Mouse (Mus musculus): ENCODE measurements around the gene Nbea. TPM values are rescaled to one million over a fixed set of nuclear protein-coding genes. Genes with fewer than 3 reads are reported as not detected.
A peak's percentile ranks its signal among the peaks of the same experiment; 100 is the strongest.

Nbea gene
- polyA plus RNA-seq, 1 experiment from 2014 or later: 54.2 TPM

GRCm38 (mm10) chr3:55785981-55786725 is 397.3 kb downstream of the Nbea start:
- ATAC-seq: no peak
- peaks cover 5% of the 10 kb centered on the region for H3K4me1 ChIP-seq (ENCODE audit: control insufficient read depth, insufficient read depth, low read depth, low read length)

GRCm38 (mm10) chr3:55785266-55785980 is 398.1 kb downstream of the Nbea start:
- Histone ChIP-seq H3K27me3 (replicated peaks; ENCODE audit: control insufficient read depth, insufficient read depth, low read length) (no peaks in the 10 kb centered on the region), H3K4me1 (ENCODE audit: control insufficient read depth, insufficient read depth, low read depth, low read length) (peaks cover 10% of the 10 kb centered on the region), H3K4me2 (ENCODE audit: low read length) (peak overlapping the region; percentile 85), H3K9ac (ENCODE audit: low read depth, low read length) (peak overlapping the region; percentile 30; the same call in 1 of the 2 replicates), H3K9me3 (ENCODE audit: control insufficient read depth, low read length) (no peaks in the 10 kb centered on the region), H3K27ac (ENCODE audit: low read depth, low read length) (peak overlapping the region; percentile 51; the same call in 1 of the 2 replicates), H3K36me3 (ENCODE audit: control insufficient read depth, insufficient read depth, low read length) (no peaks in the 10 kb centered on the region), H3K4me3 (ENCODE audit: low read length) (peak overlapping the region; percentile 47)
- ATAC-seq: no peak
- 46% methylated on average over 4 of the region's 4 CpGs for WGBS

More at GRCm38 (mm10) chr3:55785981-55786725, 397.3 kb downstream of the Nbea start:
- H3K9ac ChIP-seq (ENCODE audit: low read depth, low read length): peak overlapping the region; percentile 66
- H3K4me3 ChIP-seq (ENCODE audit: low read length): peak overlapping the region; percentile 47
- no peaks in the 10 kb centered on the region for H3K36me3 ChIP-seq (ENCODE audit: control insufficient read depth, insufficient read depth, low read length)
- H3K27me3 ChIP-seq (replicated peaks; ENCODE audit: control insufficient read depth, insufficient read depth, low read length): no peaks in the 10 kb centered on the region
- peak overlapping the region; percentile 85 for H3K4me2 ChIP-seq (ENCODE audit: low read length)
- 22% methylated on average over 3 of the region's 3 CpGs for WGBS
- no peaks in the 10 kb centered on the region for H3K9me3 ChIP-seq (ENCODE audit: control insufficient read depth, low read length)
- H3K27ac ChIP-seq (ENCODE audit: low read depth, low read length): peak overlapping the region; percentile 97

- Histone ChIP-seq H3K4me1 (ENCODE audit: control insufficient read depth, insufficient read depth, low read depth, low read length) (peaks cover 10% of the 10 kb centered on the region), H3K36me3 (ENCODE audit: control insufficient read depth, insufficient read depth, low read length) (no peaks in the 10 kb centered on the region), H3K27ac (ENCODE audit: low read depth, low read length) (peak overlapping the region; percentile 94), H3K9me3 (ENCODE audit: control insufficient read depth, low read length) (no peaks in the 10 kb centered on the region), H3K9ac (ENCODE audit: low read depth, low read length) (peak overlapping the region; percentile 68), H3K4me2 (ENCODE audit: low read length) (peak overlapping the region; percentile 67), H3K4me3 (ENCODE audit: low read length) (peak overlapping the region; percentile 48), H3K27me3 (replicated peaks; ENCODE audit: control insufficient read depth, insufficient read depth, low read length) (no peaks in the 10 kb centered on the region)
- no peak for ATAC-seq
- 20% methylated on average over 7 of the region's 7 CpGs for WGBS
These were observed 399.4 kb downstream of the Nbea start for GRCm38 (mm10) chr3:55784101-55784500.

GRCm38 (mm10) chr3:55783171-55784081 is 400.1 kb downstream of the Nbea start:
- H3K27ac ChIP-seq (ENCODE audit: low read depth, low read length): peak overlapping the region; percentile 94
- 13% methylated on average over 45 of the region's 45 CpGs for WGBS
- peaks cover 8% of the 10 kb centered on the region for H3K4me1 ChIP-seq (ENCODE audit: control insufficient read depth, insufficient read depth, low read depth, low read length)
- no peaks in the 10 kb centered on the region for H3K27me3 ChIP-seq (replicated peaks; ENCODE audit: control insufficient read depth, insufficient read depth, low read length)
- no peaks in the 10 kb centered on the region for H3K36me3 ChIP-seq (ENCODE audit: control insufficient read depth, insufficient read depth, low read length)
- no peak for ATAC-seq
- H3K4me2 ChIP-seq (ENCODE audit: low read length): peak overlapping the region; percentile 67
- H3K4me3 ChIP-seq (ENCODE audit: low read length): peak overlapping the region; percentile 48
- H3K9me3 ChIP-seq (ENCODE audit: control insufficient read depth, low read length): no peaks in the 10 kb centered on the region
- H3K9ac ChIP-seq (ENCODE audit: low read depth, low read length): peak overlapping the region; percentile 68

- H3K27me3 ChIP-seq (replicated peaks; ENCODE audit: control insufficient read depth, insufficient read depth, low read length): no peaks in the 10 kb centered on the region
- peak overlapping the region; percentile 67 for H3K4me2 ChIP-seq (ENCODE audit: low read length)
- peak overlapping the region; percentile 48 for H3K4me3 ChIP-seq (ENCODE audit: low read length)
- 0 out of 2 replicates have a peak, but pooled peaks have one; percentile 2 for ATAC-seq
- peak overlapping the region; percentile 94 for H3K27ac ChIP-seq (ENCODE audit: low read depth, low read length)
- peaks cover 8% of the 10 kb centered on the region for H3K4me1 ChIP-seq (ENCODE audit: control insufficient read depth, insufficient read depth, low read depth, low read length)
- WGBS: 12% methylated on average over 22 of the region's 22 CpGs
- no peaks in the 10 kb centered on the region for H3K36me3 ChIP-seq (ENCODE audit: control insufficient read depth, insufficient read depth, low read length)
- H3K9ac ChIP-seq (ENCODE audit: low read depth, low read length): peak overlapping the region; percentile 68
- no peaks in the 10 kb centered on the region for H3K9me3 ChIP-seq (ENCODE audit: control insufficient read depth, low read length)
These were observed 400.7 kb downstream of the Nbea start for GRCm38 (mm10) chr3:55782771-55783170.

GRCm38 (mm10) chr3:55782056-55782687 is 401.3 kb downstream of the Nbea start, which contains the start of gene Mab21l1:
Mab21l1 (plus strand) TSS chr3:55782510.
- H3K27ac ChIP-seq (ENCODE audit: low read depth, low read length): peak within 1 kb of the TSS; percentile 94
- peaks cover 8% of the 10 kb centered on the region for H3K4me1 ChIP-seq (ENCODE audit: control insufficient read depth, insufficient read depth, low read depth, low read length)
- no peaks in the 10 kb centered on the region for H3K27me3 ChIP-seq (replicated peaks; ENCODE audit: control insufficient read depth, insufficient read depth, low read length)
- peak within 1 kb of the TSS; percentile 67 for H3K4me2 ChIP-seq (ENCODE audit: low read length)
- H3K4me3 ChIP-seq (ENCODE audit: low read length): peak within 1 kb of the TSS; percentile 48
- no peaks in the 10 kb centered on the region for H3K9me3 ChIP-seq (ENCODE audit: control insufficient read depth, low read length)
- no peaks in the 10 kb centered on the region for H3K36me3 ChIP-seq (ENCODE audit: control insufficient read depth, insufficient read depth, low read length)
- 10% methylated on average over 16 of the region's 16 CpGs for WGBS
- peak within 1 kb of the TSS; percentile 68 for H3K9ac ChIP-seq (ENCODE audit: low read depth, low read length)
- ATAC-seq: peak; percentile 84

- Histone ChIP-seq H3K27me3 (replicated peaks; ENCODE audit: control insufficient read depth, insufficient read depth, low read length) (no peaks in the 10 kb centered on the region), H3K4me2 (ENCODE audit: low read length) (peak overlapping the region; percentile 67), H3K9me3 (ENCODE audit: control insufficient read depth, low read length) (no peaks in the 10 kb centered on the region), H3K36me3 (ENCODE audit: control insufficient read depth, insufficient read depth, low read length) (no peaks in the 10 kb centered on the region), H3K4me3 (ENCODE audit: low read length) (peak overlapping the region; percentile 48), H3K9ac (ENCODE audit: low read depth, low read length) (peak overlapping the region; percentile 68; the same call in 1 of the 2 replicates), H3K27ac (ENCODE audit: low read depth, low read length) (peak overlapping the region; percentile 94), H3K4me1 (ENCODE audit: control insufficient read depth, insufficient read depth, low read depth, low read length) (peaks cover 8% of the 10 kb centered on the region)
- no peak for ATAC-seq
- WGBS: 32% methylated on average over 5 of the region's 5 CpGs
These were observed 402.0 kb downstream of the Nbea start for GRCm38 (mm10) chr3:55781429-55782055.

All from hindbrain, embryonic 16.5 days (tissue).